Mouse (Mus musculus) liver, embryonic 18 days (tissue): Measurements from ENCODE around the gene Calhm2. TPM values are rescaled to one million over a fixed set of nuclear protein-coding genes. Genes with fewer than 3 reads are reported as not detected.

ENCODE experiments used
- polyA plus RNA-seq: library from polyadenylated mRNA; depleted of rRNA; stranded (reverse); fragments of >200 nt; gene quantifications from 2 replicates; pipeline ENCODE4 v1.2.3, GENCODE M21; 2012; rRNA removed

The Calhm2 gene
- 1.9 and 2.0 TPM in 2 replicates for polyA plus RNA-seq

DNA sequence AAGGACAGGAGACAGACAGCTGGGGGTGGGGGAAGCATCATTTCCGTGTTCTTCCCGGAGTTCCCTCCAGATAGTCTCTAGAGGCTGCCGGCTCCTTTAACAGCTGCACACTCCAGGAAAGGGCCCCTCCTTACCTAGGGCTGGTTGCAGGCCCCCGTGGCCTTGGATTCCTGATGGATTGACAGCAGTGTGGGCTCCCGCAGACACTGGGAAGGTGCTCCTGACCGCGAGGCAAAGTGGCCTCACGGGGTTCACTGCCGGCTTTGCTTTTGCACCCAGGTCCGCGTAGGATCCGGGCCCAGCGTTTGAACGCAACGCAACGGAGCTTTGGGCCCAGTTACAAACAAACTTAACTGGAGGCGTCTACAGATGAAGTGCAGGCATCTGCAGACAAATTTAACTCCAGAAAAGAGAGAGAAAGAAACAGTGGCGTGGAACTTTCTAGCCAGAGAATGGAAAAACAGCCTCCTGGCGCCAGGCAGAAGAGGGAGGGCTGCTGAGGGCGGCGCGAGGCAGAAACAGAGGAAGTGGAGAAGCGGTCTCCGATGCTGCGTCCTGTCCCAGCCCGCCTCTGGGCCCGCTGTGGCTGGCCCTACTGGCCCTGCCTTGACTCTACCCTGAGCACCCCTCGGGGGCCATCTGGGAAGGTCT, at the start of gene Calhm2:
TSS of gene Calhm2 (minus strand) at position 524 of the 651 bp plus-strand sequence.

DNA sequence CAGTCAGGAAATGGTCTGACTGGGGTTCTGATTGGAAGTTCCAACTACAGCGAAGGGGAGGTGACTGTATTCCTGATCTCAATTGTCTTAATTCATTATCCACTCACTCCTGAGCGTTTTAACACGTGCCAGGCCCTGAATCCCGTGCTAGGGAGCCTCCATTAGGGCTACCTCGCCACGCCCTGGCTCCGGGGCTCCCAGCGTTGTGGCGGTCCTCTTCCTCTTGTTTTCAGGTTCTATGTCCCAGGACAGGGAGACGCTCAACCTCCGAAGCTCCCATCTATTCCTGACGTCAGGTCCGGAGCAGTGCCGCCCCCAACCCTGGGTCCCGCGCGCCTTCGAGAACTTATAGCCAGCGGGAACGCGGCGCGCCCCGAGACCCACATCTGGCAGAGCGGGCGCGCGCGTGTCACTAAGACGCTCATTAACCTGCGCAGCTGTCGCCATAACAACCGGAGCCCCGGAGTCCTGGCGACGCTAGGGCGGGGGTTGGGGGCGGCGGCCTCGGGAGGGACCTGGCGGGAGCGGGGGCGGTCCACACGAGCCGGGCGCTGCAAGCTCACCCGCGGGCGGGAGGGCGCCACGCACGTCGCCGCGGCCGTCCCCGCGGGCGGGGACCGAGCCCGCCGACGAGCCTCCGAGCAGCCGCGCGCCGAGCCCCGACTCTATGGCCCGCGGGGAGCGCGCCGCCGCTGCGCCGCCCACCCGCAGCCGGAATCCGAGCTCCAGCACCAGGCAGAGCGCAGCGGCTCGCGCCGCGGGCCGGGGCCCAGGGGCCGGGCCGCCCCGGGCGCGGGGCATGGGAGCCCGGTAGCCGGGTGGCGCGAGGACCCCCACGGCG, 40.6 kb upstream of the Calhm2 start, which contains the start of gene Neurl1a:
TSS of gene Neurl1a (plus strand) at position 390 of the 841 bp plus-strand sequence.

DNA sequence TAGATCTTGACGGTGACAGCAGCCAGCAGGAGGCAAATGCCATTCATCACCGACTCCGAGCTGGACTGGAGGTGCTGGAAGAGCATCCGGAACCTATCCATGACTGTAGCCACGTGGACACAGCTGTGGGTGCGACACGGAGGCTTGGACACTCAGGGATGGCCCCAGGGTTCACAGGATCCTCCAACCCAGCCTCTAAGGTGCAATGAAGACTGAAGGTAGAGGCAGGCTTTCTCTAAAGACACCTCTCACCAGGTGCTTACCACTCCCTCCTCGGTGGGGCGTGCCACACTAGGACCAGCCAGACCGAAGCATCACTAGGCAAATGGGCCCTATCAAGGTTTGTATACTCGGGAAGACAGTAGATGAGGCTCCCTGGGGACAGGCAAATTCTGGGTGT, 19.6 kb upstream of the Calhm2 start, which contains the start of gene Calhm3:
TSS of gene Calhm3 (minus strand) at position 101 of the 400 bp plus-strand sequence.

DNA sequence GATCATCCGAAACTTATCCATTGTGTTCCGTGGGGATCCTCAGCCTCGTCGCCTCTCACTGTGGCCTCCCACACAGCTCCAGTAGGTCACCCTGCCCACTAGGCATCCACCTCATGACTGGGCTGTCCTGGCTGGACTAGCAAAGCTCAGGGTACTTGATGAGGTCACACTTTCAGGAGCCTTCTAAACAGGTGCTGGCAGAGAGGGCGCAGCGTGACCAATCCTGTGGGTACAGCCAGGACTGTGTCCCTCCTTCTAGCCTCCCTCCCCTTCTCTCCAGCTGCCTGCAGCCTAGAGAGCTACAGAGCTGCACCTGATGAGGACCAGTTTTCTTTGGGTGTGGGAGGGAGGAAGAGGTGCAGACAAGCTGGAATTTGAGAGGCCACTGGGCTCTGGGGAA, 6.1 kb upstream of the Calhm2 start, which contains the start of gene Calhm1:
TSS of gene Calhm1 (minus strand) at position 101 of the 400 bp plus-strand sequence.

DNA sequence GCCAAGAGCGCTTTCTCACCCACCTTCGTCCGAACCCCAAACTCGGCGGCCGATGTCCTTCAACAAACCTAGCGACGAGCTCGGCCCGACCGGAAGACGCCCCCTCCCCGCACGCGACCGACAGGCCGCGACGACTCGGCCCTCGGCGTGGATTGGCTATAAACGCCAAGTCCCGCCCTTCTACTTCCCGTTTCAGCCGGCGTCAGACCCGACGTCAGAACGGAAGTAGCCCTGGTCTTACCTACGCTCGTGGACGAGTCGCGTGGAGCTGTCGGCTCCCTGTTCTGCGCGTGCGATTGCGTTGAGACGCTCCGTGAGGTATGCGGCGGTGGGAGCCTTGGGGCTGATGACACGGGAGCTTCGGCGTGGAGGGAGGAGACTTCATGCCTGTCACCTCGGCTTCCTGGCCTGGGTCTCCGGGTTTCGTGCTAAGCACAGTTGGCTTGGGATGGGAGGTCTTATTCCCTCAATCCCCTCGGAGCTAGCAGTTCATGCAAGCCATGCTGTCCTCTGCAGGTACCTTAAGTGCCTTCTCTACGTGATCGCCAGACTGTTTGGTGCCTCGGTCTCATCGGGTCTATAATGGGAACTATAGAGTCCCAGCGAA, 47.4 kb downstream of the Calhm2 start, which contains the start of the genes Usmg5 and Pdcd11:
TSS of gene Usmg5 (minus strand) at position 98 of the 607 bp plus-strand sequence.
TSS of gene Pdcd11 (plus strand) at position 219 of the 607 bp plus-strand sequence.

DNA sequence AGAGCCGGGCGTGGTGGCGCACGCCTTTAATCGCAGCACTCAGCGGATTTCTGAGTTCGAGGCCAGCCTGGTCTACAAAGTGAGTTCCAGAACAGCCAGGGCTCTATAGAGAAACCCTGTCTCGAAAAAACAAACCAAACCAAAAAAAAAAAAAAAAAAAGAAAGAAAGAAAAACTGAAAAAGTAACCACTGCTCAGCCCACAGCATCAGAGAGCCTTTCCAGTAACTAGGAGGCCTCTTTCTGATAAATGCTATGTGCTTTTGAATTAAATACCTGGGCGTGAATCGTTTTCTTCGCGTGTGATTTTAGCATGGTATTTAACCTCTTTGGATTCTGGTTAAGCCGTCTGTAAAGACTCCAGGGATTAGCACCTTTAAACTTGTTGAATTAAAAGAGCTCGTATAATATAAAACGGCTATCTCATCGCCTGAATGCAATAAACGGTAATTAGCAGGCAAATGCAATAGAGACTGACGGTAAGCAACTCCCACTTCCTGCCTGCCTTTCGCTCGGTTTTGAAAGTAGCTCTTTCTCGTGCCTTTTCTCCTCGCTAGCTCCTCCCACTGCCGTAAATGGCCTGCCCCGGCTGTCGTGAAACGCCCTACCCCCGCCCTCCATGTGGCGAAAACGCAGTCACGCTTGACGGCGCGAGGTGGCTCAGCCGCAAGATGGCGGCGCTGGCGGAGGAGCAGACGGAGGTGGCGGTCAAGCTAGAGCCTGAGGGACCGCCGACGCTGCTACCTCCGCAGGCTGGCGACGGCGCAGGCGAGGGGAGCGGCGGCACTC, 70.8 kb downstream of the Calhm2 start, which contains the start of gene Taf5:
TSS of gene Taf5 (plus strand) at position 651 of the 787 bp plus-strand sequence.

Other genes with a start within 250 kb of the Calhm2 start
- 0.01 and 0.02 TPM in 2 replicates for gene Ina, start 123.6 kb downstream of the Calhm2 start, polyA plus RNA-seq
- gene Nt5c2, start 123.1 kb downstream of the Calhm2 start, polyA plus RNA-seq = 13.6 and 14.9 TPM in 2 replicates
- 8.6 and 9.4 TPM in 2 replicates for gene Pcgf6, start 87.4 kb downstream of the Calhm2 start, polyA plus RNA-seq
- gene Taf5, start 70.5 kb downstream of the Calhm2 start, polyA plus RNA-seq = 2.9 and 3.0 TPM in 2 replicates
- 430 and 520 TPM in 2 replicates for gene Usmg5, start 47.6 kb downstream of the Calhm2 start, polyA plus RNA-seq
- 5.1 and 6.4 TPM in 2 replicates for gene Pdcd11, start 47.5 kb downstream of the Calhm2 start, polyA plus RNA-seq
- not detected in 2 replicates for gene Calhm1, start 6.0 kb upstream of the Calhm2 start, polyA plus RNA-seq
- 0.02 TPM in 1 of 2 replicates, not detected in the other for gene Calhm3, start 19.5 kb upstream of the Calhm2 start, polyA plus RNA-seq
- gene Neurl1a, start 40.5 kb upstream of the Calhm2 start, polyA plus RNA-seq = 0.65 and 0.70 TPM in 2 replicates